Mouse (Mus musculus) ES-Bruce4 (cell line): ENCODE data around the gene Cbln4.

Experiments used
- CTCF ChIP-seq: IDR thresholded peaks from one replicate; pipeline ENCODE4 v1.8.1; 2011; ENCODE audit warnings: low read depth, low read length
- EP300 ChIP-seq: IDR thresholded peaks from 2 replicates; pipeline ENCODE4 v1.6.1; 2011; ENCODE audit warnings: low read depth, low read length; ENCODE audit not compliant: insufficient read depth
- POLR2A ChIP-seq: IDR thresholded peaks from one replicate; pipeline ENCODE4 v1.8.1; 2011; ENCODE audit warnings: low read length; ENCODE audit not compliant: insufficient read depth

DNA sequence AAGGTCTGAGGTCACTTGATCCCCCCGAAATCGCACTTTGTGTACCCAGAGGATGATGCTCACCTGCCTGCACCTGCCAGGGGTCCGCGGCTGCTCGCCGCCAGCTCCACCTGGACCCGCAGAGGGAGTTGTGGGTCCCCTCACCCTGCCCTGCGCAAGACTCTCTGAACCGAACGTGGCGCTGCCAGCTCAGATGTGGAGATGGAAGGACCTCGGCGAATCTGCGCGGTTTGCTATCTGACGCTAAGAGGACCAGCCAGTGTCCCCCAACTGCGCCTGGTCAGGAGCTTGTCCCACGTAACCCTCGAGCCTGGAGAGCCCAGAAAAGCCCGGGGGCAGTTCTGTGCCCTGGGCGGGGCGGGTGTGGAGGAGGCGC is at the start of gene Cbln4:
- TF ChIP-seq CTCF (no peak), POLR2A (no peak), EP300 (no peak)
